Mouse (Mus musculus): ENCODE data around the gene Hoxc4. TPM values are rescaled to one million over a fixed set of nuclear protein-coding genes. Genes with fewer than 3 reads are reported as not detected.

Gene Hoxc4
- polyA plus RNA-seq, 1 experiment from 2014 or later, result 1.4 TPM

- 3% methylated on average over 11 of the region's 11 CpGs for WGBS
- Histone ChIP-seq H3K4me1 (no peaks in the 10 kb centered on the region), H3K9ac (no peak overlapping the region), H3K27ac (no peak overlapping the region), H3K4me3 (no peak overlapping the region), H3K4me2 (no peak overlapping the region), H3K36me3 (no peaks in the 10 kb centered on the region), H3K9me3 (no peaks in the 10 kb centered on the region), H3K27me3 (peaks cover 68% of the 10 kb centered on the region)
- no peak; the same call in 1 of the 2 replicates for ATAC-seq (ENCODE audit: borderline replicate concordance, extremely low read depth, low FRiP score, low TSS enrichment)
Measured at GRCm38 (mm10) chr15:103074663-103075415, 56.1 kb downstream of the Hoxc4 start.

GRCm38 (mm10) chr15:103077673-103078072, 58.9 kb downstream of the Hoxc4 start:
- Histone ChIP-seq H3K9me3 (no peaks in the 10 kb centered on the region), H3K4me1 (no peaks in the 10 kb centered on the region), H3K27ac (no peak overlapping the region), H3K9ac (no peak overlapping the region), H3K4me3 (no peak overlapping the region), H3K27me3 (peaks cover 64% of the 10 kb centered on the region), H3K4me2 (no peak overlapping the region), H3K36me3 (no peaks in the 10 kb centered on the region)
- ATAC-seq (ENCODE audit: borderline replicate concordance, extremely low read depth, low FRiP score, low TSS enrichment), result no peak
- WGBS, result 82% methylated on average over 2 of the region's 2 CpGs

- Histone ChIP-seq H3K9ac (no peak overlapping the region), H3K4me1 (peaks cover 19% of the 10 kb centered on the region), H3K9me3 (no peaks in the 10 kb centered on the region), H3K36me3 (no peaks in the 10 kb centered on the region), H3K27ac (no peak overlapping the region), H3K4me3 (no peak overlapping the region), H3K27me3 (peaks cover 77% of the 10 kb centered on the region), H3K4me2 (no peak overlapping the region)
- 25% methylated on average over 4 of the region's 4 CpGs for WGBS
- no peak for ATAC-seq (ENCODE audit: borderline replicate concordance, extremely low read depth, low FRiP score, low TSS enrichment)
Measured at GRCm38 (mm10) chr15:103082622-103083021, 63.9 kb downstream of the Hoxc4 start.

- H3K4me1 ChIP-seq, result peaks cover 19% of the 10 kb centered on the region
- 59% methylated on average over 1 of the region's 1 CpGs for WGBS
- H3K4me3 ChIP-seq, result no peak overlapping the region
- ATAC-seq (ENCODE audit: borderline replicate concordance, extremely low read depth, low FRiP score, low TSS enrichment), result no peak
- no peaks in the 10 kb centered on the region for H3K36me3 ChIP-seq
- H3K27me3 ChIP-seq, result peaks cover 87% of the 10 kb centered on the region
- H3K4me2 ChIP-seq, result no peak overlapping the region
- no peak overlapping the region for H3K27ac ChIP-seq
- no peaks in the 10 kb centered on the region for H3K9me3 ChIP-seq
- no peak overlapping the region for H3K9ac ChIP-seq
Measured at GRCm38 (mm10) chr15:103083598-103083997, 64.9 kb downstream of the Hoxc4 start.

- H3K27me3 ChIP-seq, result peaks cover 96% of the 10 kb centered on the region
- H3K9ac ChIP-seq, result no peak overlapping the region
- peaks cover 19% of the 10 kb centered on the region for H3K4me1 ChIP-seq
- no peak overlapping the region for H3K4me2 ChIP-seq
- no peak for ATAC-seq (ENCODE audit: borderline replicate concordance, extremely low read depth, low FRiP score, low TSS enrichment)
- WGBS, result 52% methylated on average over 1 of the region's 1 CpGs
- no peaks in the 10 kb centered on the region for H3K36me3 ChIP-seq
- no peaks in the 10 kb centered on the region for H3K9me3 ChIP-seq
- H3K27ac ChIP-seq, result no peak overlapping the region
- H3K4me3 ChIP-seq, result no peak overlapping the region
Measured at GRCm38 (mm10) chr15:103084944-103085343, 66.2 kb downstream of the Hoxc4 start.

GRCm38 (mm10) chr15:103085831-103086671, 67.3 kb downstream of the Hoxc4 start:
- peaks cover 94% of the 10 kb centered on the region for H3K27me3 ChIP-seq
- H3K9me3 ChIP-seq, result no peaks in the 10 kb centered on the region
- no peak for ATAC-seq (ENCODE audit: borderline replicate concordance, extremely low read depth, low FRiP score, low TSS enrichment)

More at GRCm38 (mm10) chr15:103085831-103086671, 67.3 kb downstream of the Hoxc4 start:
- H3K4me3 ChIP-seq, result peak overlapping the region; percentile 15
- 1% methylated on average over 61 of the region's 61 CpGs for WGBS
- H3K9ac ChIP-seq, result no peak overlapping the region
- no peaks in the 10 kb centered on the region for H3K36me3 ChIP-seq
- H3K4me2 ChIP-seq, result peak overlapping the region; percentile 49
- peaks cover 19% of the 10 kb centered on the region for H3K4me1 ChIP-seq
- H3K27ac ChIP-seq, result no peak overlapping the region

MicroRNA genes within 50 kb of the gene (microRNA counts, 519-probe panel; counts per million panel counts)
- microRNA mmu-miR-615-3p (19.7 counts per million), microRNA mmu-miR-615-5p (19.7 counts per million)

Small RNA genes lying within 50 kb of the gene (microRNA-seq; reads per million reads assigned to microRNA genes)
- 36.5 reads per million, percentile 42 among the genes with 10 or more reads in this experiment for gene Mir196a-2
- gene Mir615, result 112 reads per million, percentile 55 among the genes with 10 or more reads in this experiment

Other genes starting within 250 kb of the Hoxc4 start
- not detected in 2 replicates for gene Hoxc13, start 97.8 kb upstream of the Hoxc4 start, polyA plus RNA-seq (2015; fragmentation: Nextera tagmentation; extraction: Ambion mirVana)
- not detected in 2 replicates for gene Hoxc12, start 82.2 kb upstream of the Hoxc4 start, polyA plus RNA-seq (2015; fragmentation: Nextera tagmentation; extraction: Ambion mirVana)
- gene Hoxc11, start 64.5 kb upstream of the Hoxc4 start, polyA plus RNA-seq (2015; fragmentation: Nextera tagmentation; extraction: Ambion mirVana), result not detected in 2 replicates
- not detected in 2 replicates for gene Hoxc10, start 52.1 kb upstream of the Hoxc4 start, polyA plus RNA-seq (2015; fragmentation: Nextera tagmentation; extraction: Ambion mirVana)
- gene Hoxc5, start 51.5 kb upstream of the Hoxc4 start, polyA plus RNA-seq (2015; fragmentation: Nextera tagmentation; extraction: Ambion mirVana), result 0.57 and 0.72 TPM in 2 replicates
- gene Hoxc9, start 42.5 kb upstream of the Hoxc4 start, polyA plus RNA-seq (2015; fragmentation: Nextera tagmentation; extraction: Ambion mirVana), result 0.06 TPM in 1 of 2 replicates, not detected in the other
- 0.10 TPM in 1 of 2 replicates, not detected in the other for gene Hoxc8, start 28.3 kb upstream of the Hoxc4 start, polyA plus RNA-seq (2015; fragmentation: Nextera tagmentation; extraction: Ambion mirVana)
- 0.20 and 0.26 TPM in 2 replicates for gene Hoxc6, start 20.7 kb upstream of the Hoxc4 start, polyA plus RNA-seq (2015; fragmentation: Nextera tagmentation; extraction: Ambion mirVana)
- gene Smug1, start 148.2 kb downstream of the Hoxc4 start, polyA plus RNA-seq (2015; fragmentation: Nextera tagmentation; extraction: Ambion mirVana), result 16.1 and 17.6 TPM in 2 replicates
- 115 and 117 TPM in 2 replicates for gene Cbx5, start 220.9 kb downstream of the Hoxc4 start, polyA plus RNA-seq (2015; fragmentation: Nextera tagmentation; extraction: Ambion mirVana)
- 860 and 895 TPM in 2 replicates for gene Hnrnpa1, start 221.5 kb downstream of the Hoxc4 start, polyA plus RNA-seq (2015; fragmentation: Nextera tagmentation; extraction: Ambion mirVana)
- gene Nfe2, start 239.5 kb downstream of the Hoxc4 start, polyA plus RNA-seq (2015; fragmentation: Nextera tagmentation; extraction: Ambion mirVana), result 3.6 and 4.7 TPM in 2 replicates

All from lung, embryonic 15.5 days (tissue).